Mouse (Mus musculus): ENCODE results near the gene Plxnc1. TPM values are rescaled to one million over a fixed set of nuclear protein-coding genes. Genes with fewer than 3 reads are reported as not detected.

Plxnc1 gene
- polyA plus RNA-seq, 1 experiment from 2014 or later = 0.70 TPM

- WGBS = 94% methylated on average over 4 of the region's 4 CpGs
- Histone ChIP-seq H3K9me3 (ENCODE audit: control insufficient read depth) (no peaks in the 10 kb centered on the region), H3K27ac (ENCODE audit: low read depth, low read length) (no peak overlapping the region), H3K4me1 (replicated peaks; ENCODE audit: control insufficient read depth, insufficient read depth, low read length) (no peaks in the 10 kb centered on the region), H3K4me2 (replicated peaks; ENCODE audit: low read depth) (no peak overlapping the region), H3K36me3 (ENCODE audit: control insufficient read depth, insufficient read depth) (no peaks in the 10 kb centered on the region), H3K4me3 (ENCODE audit: low read depth, low read length) (no peak overlapping the region), H3K27me3 (replicated peaks; ENCODE audit: control insufficient read depth, insufficient read depth, low read length) (no peaks in the 10 kb centered on the region), H3K9ac (ENCODE audit: low read depth, low read length) (no peak overlapping the region)
- no peak for TF ChIP-seq CTCF (IDR thresholded peaks at IDR 0.05; ENCODE audit: low read depth)
- no peak for ATAC-seq
Observed at GRCm38 (mm10) chr10:94924878-94925277, 19.8 kb downstream of the Plxnc1 start.

GRCm38 (mm10) chr10:94924450-94924849 lies 20.2 kb downstream of the Plxnc1 start:
- H3K27ac ChIP-seq (ENCODE audit: low read depth, low read length) = no peak overlapping the region
- H3K4me2 ChIP-seq (replicated peaks; ENCODE audit: low read depth) = no peak overlapping the region
- H3K4me3 ChIP-seq (ENCODE audit: low read depth, low read length) = no peak overlapping the region
- no peaks in the 10 kb centered on the region for H3K9me3 ChIP-seq (ENCODE audit: control insufficient read depth)
- no peak for ATAC-seq
- no peak overlapping the region for H3K9ac ChIP-seq (ENCODE audit: low read depth, low read length)
- TF ChIP-seq CTCF (IDR thresholded peaks at IDR 0.05; ENCODE audit: low read depth) = no peak
- H3K4me1 ChIP-seq (replicated peaks; ENCODE audit: control insufficient read depth, insufficient read depth, low read length) = no peaks in the 10 kb centered on the region
- H3K36me3 ChIP-seq (ENCODE audit: control insufficient read depth, insufficient read depth) = no peaks in the 10 kb centered on the region
- 70% methylated on average over 4 of the region's 4 CpGs for WGBS
- H3K27me3 ChIP-seq (replicated peaks; ENCODE audit: control insufficient read depth, insufficient read depth, low read length) = no peaks in the 10 kb centered on the region

- Histone ChIP-seq H3K27me3 (replicated peaks; ENCODE audit: control insufficient read depth, insufficient read depth, low read length) (no peaks in the 10 kb centered on the region), H3K9ac (ENCODE audit: low read depth, low read length) (no peak overlapping the region), H3K4me3 (ENCODE audit: low read depth, low read length) (no peak overlapping the region), H3K36me3 (ENCODE audit: control insufficient read depth, insufficient read depth) (no peaks in the 10 kb centered on the region), H3K4me2 (replicated peaks; ENCODE audit: low read depth) (no peak overlapping the region), H3K9me3 (ENCODE audit: control insufficient read depth) (no peaks in the 10 kb centered on the region), H3K27ac (ENCODE audit: low read depth, low read length) (no peak overlapping the region), H3K4me1 (replicated peaks; ENCODE audit: control insufficient read depth, insufficient read depth, low read length) (no peaks in the 10 kb centered on the region)
- TF ChIP-seq CTCF (IDR thresholded peaks at IDR 0.05; ENCODE audit: low read depth) = no peak
- no peak for ATAC-seq
- WGBS = 51% methylated on average over 7 of the region's 7 CpGs
Observed at GRCm38 (mm10) chr10:94923337-94923762, 21.3 kb downstream of the Plxnc1 start.

GRCm38 (mm10) chr10:94922848-94923247 lies 21.8 kb downstream of the Plxnc1 start:
- no peaks in the 10 kb centered on the region for H3K27me3 ChIP-seq (replicated peaks; ENCODE audit: control insufficient read depth, insufficient read depth, low read length)
- no peak overlapping the region for H3K4me2 ChIP-seq (replicated peaks; ENCODE audit: low read depth)
- no peak overlapping the region for H3K4me3 ChIP-seq (ENCODE audit: low read depth, low read length)
- no peaks in the 10 kb centered on the region for H3K9me3 ChIP-seq (ENCODE audit: control insufficient read depth)
- WGBS = 90% methylated on average over 12 of the region's 12 CpGs
- no peaks in the 10 kb centered on the region for H3K36me3 ChIP-seq (ENCODE audit: control insufficient read depth, insufficient read depth)
- no peaks in the 10 kb centered on the region for H3K4me1 ChIP-seq (replicated peaks; ENCODE audit: control insufficient read depth, insufficient read depth, low read length)
- H3K9ac ChIP-seq (ENCODE audit: low read depth, low read length) = no peak overlapping the region
- TF ChIP-seq CTCF (IDR thresholded peaks at IDR 0.05; ENCODE audit: low read depth) = no peak
- no peak for ATAC-seq
- no peak overlapping the region for H3K27ac ChIP-seq (ENCODE audit: low read depth, low read length)

- H3K36me3 ChIP-seq (ENCODE audit: control insufficient read depth, insufficient read depth) = no peaks in the 10 kb centered on the region
- H3K4me1 ChIP-seq (replicated peaks; ENCODE audit: control insufficient read depth, insufficient read depth, low read length) = no peaks in the 10 kb centered on the region
- no peak for TF ChIP-seq CTCF (IDR thresholded peaks at IDR 0.05; ENCODE audit: low read depth)
- H3K27ac ChIP-seq (ENCODE audit: low read depth, low read length) = no peak overlapping the region
- H3K4me3 ChIP-seq (ENCODE audit: low read depth, low read length) = no peak overlapping the region
- no peaks in the 10 kb centered on the region for H3K9me3 ChIP-seq (ENCODE audit: control insufficient read depth)
- no peaks in the 10 kb centered on the region for H3K27me3 ChIP-seq (replicated peaks; ENCODE audit: control insufficient read depth, insufficient read depth, low read length)
- no peak for ATAC-seq
- H3K4me2 ChIP-seq (replicated peaks; ENCODE audit: low read depth) = no peak overlapping the region
- 84% methylated on average over 6 of the region's 6 CpGs for WGBS
- no peak overlapping the region for H3K9ac ChIP-seq (ENCODE audit: low read depth, low read length)
Observed at GRCm38 (mm10) chr10:94921751-94922150, 22.9 kb downstream of the Plxnc1 start.

GRCm38 (mm10) chr10:94920526-94920925 lies 24.1 kb downstream of the Plxnc1 start:
- 85% methylated on average over 8 of the region's 8 CpGs for WGBS
- Histone ChIP-seq H3K4me3 (ENCODE audit: low read depth, low read length) (no peak overlapping the region), H3K27me3 (replicated peaks; ENCODE audit: control insufficient read depth, insufficient read depth, low read length) (no peaks in the 10 kb centered on the region), H3K9me3 (ENCODE audit: control insufficient read depth) (no peaks in the 10 kb centered on the region), H3K4me1 (replicated peaks; ENCODE audit: control insufficient read depth, insufficient read depth, low read length) (no peaks in the 10 kb centered on the region), H3K36me3 (ENCODE audit: control insufficient read depth, insufficient read depth) (no peaks in the 10 kb centered on the region), H3K4me2 (replicated peaks; ENCODE audit: low read depth) (no peak overlapping the region), H3K27ac (ENCODE audit: low read depth, low read length) (no peak overlapping the region), H3K9ac (ENCODE audit: low read depth, low read length) (no peak overlapping the region)
- no peak for TF ChIP-seq CTCF (IDR thresholded peaks at IDR 0.05; ENCODE audit: low read depth)
- ATAC-seq = no peak

- no peak overlapping the region for H3K27ac ChIP-seq (ENCODE audit: low read depth, low read length)
- TF ChIP-seq CTCF (IDR thresholded peaks at IDR 0.05; ENCODE audit: low read depth) = no peak
- H3K4me2 ChIP-seq (replicated peaks; ENCODE audit: low read depth) = no peak overlapping the region
- no peaks in the 10 kb centered on the region for H3K9me3 ChIP-seq (ENCODE audit: control insufficient read depth)
- 63% methylated on average over 2 of the region's 2 CpGs for WGBS
- H3K4me1 ChIP-seq (replicated peaks; ENCODE audit: control insufficient read depth, insufficient read depth, low read length) = no peaks in the 10 kb centered on the region
- H3K9ac ChIP-seq (ENCODE audit: low read depth, low read length) = no peak overlapping the region
- no peaks in the 10 kb centered on the region for H3K27me3 ChIP-seq (replicated peaks; ENCODE audit: control insufficient read depth, insufficient read depth, low read length)
- H3K36me3 ChIP-seq (ENCODE audit: control insufficient read depth, insufficient read depth) = no peaks in the 10 kb centered on the region
- no peak for ATAC-seq
- no peak overlapping the region for H3K4me3 ChIP-seq (ENCODE audit: low read depth, low read length)
Observed at GRCm38 (mm10) chr10:94919960-94920359, 24.7 kb downstream of the Plxnc1 start.
